ENCODE assay signal across 9 mouse cellular contexts in genomic region chr8:120421638-120422037, GRCm38 (mm10).
DNase-seq lines count a peak whose midpoint lies in the region; ATAC-seq and TF ChIP-seq lines count a peak whose summit lies in the region.
"Had no signal": no experiment of that assay in that cellular context is flagged by ENCODE, and none has a peak within 500 bp of the region (broad histone marks: within the 10 kb centered on the region; RNA-seq: fewer than 3 reads in every experiment).

No protein-coding gene starts in this region.

- peaks cover 80% of the 10 kb centered on the region for H3K27me3 ChIP-seq in midbrain, embryonic 10.5 days (ENCODE audit: low read depth, poor library complexity, severe bottlenecking)
- H3K27me3 ChIP-seq in midbrain, embryonic 15.5 days (replicated peaks) = no peaks in the 10 kb centered on the region
- H3K27me3 ChIP-seq in forebrain, embryonic 14.5 days (replicated peaks; ENCODE audit: control insufficient read depth, insufficient read depth, low read length) = no peaks in the 10 kb centered on the region
- peaks cover 55% of the 10 kb centered on the region for H3K27me3 ChIP-seq in hindbrain, embryonic 10.5 days (ENCODE audit: insufficient read depth, poor library complexity, severe bottlenecking)
- H3K27me3 ChIP-seq: embryonic facial prominence, embryonic 15.5 days had no signal

- no peak overlapping the region for H3K9ac ChIP-seq in midbrain, embryonic 15.5 days
- H3K9ac ChIP-seq in forebrain, embryonic 14.5 days (ENCODE audit: low read length) = 0 out of 2 replicates have a peak overlapping the region, but pooled peaks have one; percentile 10
- H3K9ac ChIP-seq: embryonic facial prominence, embryonic 15.5 days had no signal

- no peak for ATAC-seq in midbrain, embryonic 15.5 days (replicated peaks)
- ATAC-seq in forebrain, embryonic 14.5 days = no peak

- no peaks in the 10 kb centered on the region for H3K9me3 ChIP-seq in midbrain, embryonic 10.5 days (replicated peaks)
- H3K9me3 ChIP-seq in midbrain, embryonic 15.5 days = no peaks in the 10 kb centered on the region
- H3K9me3 ChIP-seq in forebrain, embryonic 14.5 days (replicated peaks; ENCODE audit: control insufficient read depth, low read length) = no peaks in the 10 kb centered on the region
- no peaks in the 10 kb centered on the region for H3K9me3 ChIP-seq in hindbrain, embryonic 10.5 days
- H3K9me3 ChIP-seq: embryonic facial prominence, embryonic 15.5 days had no signal

- no peak for TF ChIP-seq CTCF in left cerebral cortex, adult 2 months (IDR thresholded peaks at IDR 0.05)

- H3K4me3 ChIP-seq in midbrain, embryonic 10.5 days = no peak overlapping the region; the same call in 1 of the 2 replicates
- no peak overlapping the region for H3K4me3 ChIP-seq in midbrain, embryonic 15.5 days
- no peak overlapping the region for H3K4me3 ChIP-seq in forebrain, embryonic 14.5 days (ENCODE audit: low read depth, low read length)
- 0 out of 2 replicates have a peak overlapping the region, but pooled peaks have one; percentile 5 for H3K4me3 ChIP-seq in hindbrain, embryonic 10.5 days
- no peak overlapping the region for H3K4me3 ChIP-seq in left cerebral cortex, adult 2 months
- H3K4me3 ChIP-seq: embryonic facial prominence, embryonic 15.5 days had no signal

- no peak overlapping the region for H3K4me2 ChIP-seq in midbrain, embryonic 15.5 days
- no peak overlapping the region for H3K4me2 ChIP-seq in forebrain, embryonic 14.5 days (ENCODE audit: low read length)
- H3K4me2 ChIP-seq: embryonic facial prominence, embryonic 15.5 days had no signal

- H3K4me1 ChIP-seq in midbrain, embryonic 10.5 days = peaks cover 100% of the 10 kb centered on the region
- peaks cover 80% of the 10 kb centered on the region for H3K4me1 ChIP-seq in midbrain, embryonic 15.5 days
- H3K4me1 ChIP-seq in forebrain, embryonic 14.5 days (ENCODE audit: control insufficient read depth, insufficient read depth, low read length) = peaks cover 74% of the 10 kb centered on the region
- peaks cover 100% of the 10 kb centered on the region for H3K4me1 ChIP-seq in hindbrain, embryonic 10.5 days (replicated peaks)

- WGBS in midbrain, embryonic 10.5 days = 6% methylated on average over 9 of the region's 9 CpGs
- WGBS in midbrain, embryonic 15.5 days = 13% methylated on average over 9 of the region's 9 CpGs
- 16% methylated on average over 9 of the region's 9 CpGs for WGBS in forebrain, embryonic 14.5 days
- 4% methylated on average over 9 of the region's 9 CpGs for WGBS in hindbrain, embryonic 10.5 days

- H3K36me3 ChIP-seq in midbrain, embryonic 10.5 days = no peaks in the 10 kb centered on the region
- no peaks in the 10 kb centered on the region for H3K36me3 ChIP-seq in midbrain, embryonic 15.5 days (replicated peaks)
- H3K36me3 ChIP-seq in forebrain, embryonic 14.5 days (ENCODE audit: control insufficient read depth, insufficient read depth, low read length) = no peaks in the 10 kb centered on the region
- H3K36me3 ChIP-seq in hindbrain, embryonic 10.5 days = no peaks in the 10 kb centered on the region
- H3K36me3 ChIP-seq: embryonic facial prominence, embryonic 15.5 days had no signal

- DNase-seq in midbrain, embryonic 10.5 days (ENCODE audit: low spot score) = peak; percentile 54
- DNase-seq in forebrain, embryonic 14.5 days (ENCODE audit: low spot score) = no peak
- DNase-seq in hindbrain, embryonic 10.5 days (ENCODE audit: low spot score) = peak; percentile 75
- DNase-seq in skeletal muscle tissue, adult 2 months (ENCODE audit: low read depth, low spot score) = peak; percentile 87
- DNase-seq in left cerebral cortex, adult 2 months (ENCODE audit: extremely low spot score in 1 of 2, low spot score in 2 of 2) = no peak
- no peak for DNase-seq in urinary bladder, postnatal 10 days (ENCODE audit: low spot score)
- DNase-seq: thymus, postnatal 36 days had no signal

- intact Hi-C loops in left cerebral cortex, adult 2 months (cut with DNase I) = no loop called here

- peak overlapping the region; percentile 87 for H3K27ac ChIP-seq in midbrain, embryonic 10.5 days (replicated peaks)
- H3K27ac ChIP-seq in midbrain, embryonic 15.5 days = no peak overlapping the region
- H3K27ac ChIP-seq in forebrain, embryonic 14.5 days (ENCODE audit: low read depth, low read length) = 0 out of 2 replicates have a peak overlapping the region, but pooled peaks have one; percentile 41
- peak overlapping the region; percentile 88 for H3K27ac ChIP-seq in hindbrain, embryonic 10.5 days
- H3K27ac ChIP-seq in left cerebral cortex, adult 2 months = no peak overlapping the region
- H3K27ac ChIP-seq: embryonic facial prominence, embryonic 15.5 days had no signal

Comparison
In these comparisons a context has a peak if more than half of its experiments do, and no peak if none do; other contexts are left out.
1. H3K27ac ChIP-seq: peak in midbrain, embryonic 10.5 days (single experiment), forebrain, embryonic 14.5 days (single experiment) and hindbrain, embryonic 10.5 days (single experiment); none in midbrain, embryonic 15.5 days (single experiment) and left cerebral cortex, adult 2 months (single experiment).
2. DNase-seq: peak in midbrain, embryonic 10.5 days (single experiment), hindbrain, embryonic 10.5 days (single experiment) and skeletal muscle tissue, adult 2 months (single experiment); none in forebrain, embryonic 14.5 days (single experiment), left cerebral cortex, adult 2 months (0 of 2) and urinary bladder, postnatal 10 days (single experiment).